Mouse (Mus musculus) monocyte, adult 2 months (primary cell): ENCODE data around the gene Ppp6r2.

Experiments
- DNase-seq, 2 experiments: peaks; one replicate each; pipeline ENCODE4 v3.0.0; 2022; ENCODE audit warnings: low spot score in 2 of 2, low read depth in 1 of 2

The Ppp6r2 gene

GRCm38 (mm10) chr15:89210915-89211715 is at the start of gene Ppp6r2:
Gene Ppp6r2, plus strand, starts transcription at chr15:89211553.
- peak; percentile 19 to 50 for DNase-seq

GRCm38 (mm10) chr15:89165478-89165877 is 45.9 kb upstream of the Ppp6r2 start:
- no peak for DNase-seq

GRCm38 (mm10) chr15:89168922-89169321 is 42.4 kb upstream of the Ppp6r2 start:
- DNase-seq: no peak

- DNase-seq: no peak
These were observed 41.9 kb upstream of the Ppp6r2 start for GRCm38 (mm10) chr15:89169431-89169830.

GRCm38 (mm10) chr15:89170102-89170501 is 41.3 kb upstream of the Ppp6r2 start:
- DNase-seq: no peak

- DNase-seq: no peak
These were observed 39.8 kb upstream of the Ppp6r2 start for GRCm38 (mm10) chr15:89171526-89172051.

- no peak for DNase-seq
These were observed 38.9 kb upstream of the Ppp6r2 start for GRCm38 (mm10) chr15:89172276-89172935.

- no peak for DNase-seq
These were observed 38.1 kb upstream of the Ppp6r2 start for GRCm38 (mm10) chr15:89173024-89173905.

GRCm38 (mm10) chr15:89173906-89174214 is 37.5 kb upstream of the Ppp6r2 start:
- DNase-seq: no peak

- DNase-seq: no peak
These were observed 36.4 kb upstream of the Ppp6r2 start for GRCm38 (mm10) chr15:89174889-89175339.

GRCm38 (mm10) chr15:89175411-89176155 is 35.8 kb upstream of the Ppp6r2 start:
- no peak for DNase-seq

- DNase-seq: peak in 1 of 2 experiments; percentile 64
These were observed 34.2 kb upstream of the Ppp6r2 start for GRCm38 (mm10) chr15:89177121-89177520.

GRCm38 (mm10) chr15:89177576-89178259 is 33.6 kb upstream of the Ppp6r2 start:
- DNase-seq: peak; percentile 64 to 67

- no peak for DNase-seq
These were observed 33.0 kb upstream of the Ppp6r2 start for GRCm38 (mm10) chr15:89178260-89178860.

GRCm38 (mm10) chr15:89178954-89179629 is 32.3 kb upstream of the Ppp6r2 start:
- peak in 1 of 2 experiments; percentile 31 for DNase-seq

- no peak for DNase-seq
These were observed 31.8 kb upstream of the Ppp6r2 start for GRCm38 (mm10) chr15:89179630-89179964.

- DNase-seq: no peak
These were observed 31.2 kb upstream of the Ppp6r2 start for GRCm38 (mm10) chr15:89180081-89180541.

GRCm38 (mm10) chr15:89180571-89181229 is 30.7 kb upstream of the Ppp6r2 start, which contains the start of gene Plxnb2:
Gene Plxnb2, minus strand, starts transcription at chr15:89180788.
- DNase-seq: peak in 1 of 2 experiments; percentile 68
